Mouse (Mus musculus) Muller cell, postnatal 12 days (primary cell): ENCODE measurements around the gene Atf3.
A peak's percentile ranks its signal among the peaks of the same experiment; 100 is the strongest.
"Not testable (repeated sequence)": the region's sequence is repeated elsewhere in the genome, so short reads cannot be mapped to it uniquely, and the experiment has no call there.

Experiments
- DNase-seq: peaks from one replicate; pipeline ENCODE4 v3.0.0-alpha.2; 2015; ENCODE audit errors: inconsistent ontology term

The Atf3 gene

GRCm38 (mm10) chr1:191150924-191151605 lies 66.8 kb downstream of the Atf3 start:
- DNase-seq = no peak

GRCm38 (mm10) chr1:191149489-191149888 lies 68.3 kb downstream of the Atf3 start:
- not testable (repeated sequence) for DNase-seq

DNA sequence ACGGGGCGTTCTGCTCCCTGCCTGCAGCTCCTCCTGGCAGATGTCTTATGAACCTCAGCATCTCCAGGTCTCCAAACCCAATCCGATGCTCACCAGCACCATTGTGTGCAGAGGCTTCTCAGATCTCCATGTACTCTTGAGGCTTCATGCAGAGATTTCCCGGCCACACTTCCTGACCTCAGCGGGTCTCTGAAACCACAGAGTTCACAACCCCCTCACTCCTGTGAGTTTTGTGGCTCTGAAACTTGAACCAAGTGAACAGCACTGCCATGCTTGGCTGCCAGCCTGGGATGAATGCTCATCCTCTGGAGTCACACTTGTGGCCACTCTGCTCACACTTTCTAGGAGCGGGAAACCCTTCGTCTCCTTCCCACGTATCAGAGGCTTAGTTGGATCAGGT lies 76.9 kb downstream of the Atf3 start:
- peak; percentile 38 for DNase-seq

- no peak for DNase-seq
Measured at GRCm38 (mm10) chr1:191138874-191139495, 78.9 kb downstream of the Atf3 start.

GRCm38 (mm10) chr1:191138436-191138835 lies 79.4 kb downstream of the Atf3 start:
- no peak for DNase-seq

DNA sequence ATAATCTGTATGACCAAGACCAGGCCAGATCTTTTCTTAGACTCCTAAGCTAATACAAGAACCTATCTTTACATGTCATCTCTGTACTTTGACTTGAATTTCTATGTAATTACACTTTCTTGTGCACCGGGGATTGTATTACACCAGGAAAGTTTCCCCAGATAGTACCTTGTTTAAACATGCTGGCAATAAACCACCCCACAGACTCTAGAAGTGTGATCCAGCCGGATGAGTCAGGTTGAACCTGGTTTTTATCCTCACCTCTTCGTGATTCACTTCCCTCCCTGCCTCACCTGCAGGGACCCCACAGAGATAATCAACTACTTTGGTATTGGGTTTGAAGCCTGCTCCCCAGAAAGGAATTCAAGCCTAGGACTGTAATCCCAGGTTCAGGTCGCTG lies 82.4 kb downstream of the Atf3 start:
- no peak for DNase-seq

GRCm38 (mm10) chr1:191132934-191133333 lies 84.9 kb downstream of the Atf3 start:
- DNase-seq = no peak

GRCm38 (mm10) chr1:191132240-191132639 lies 85.6 kb downstream of the Atf3 start:
- no peak for DNase-seq

GRCm38 (mm10) chr1:191131692-191132091 lies 86.1 kb downstream of the Atf3 start:
- DNase-seq = no peak

- peak; percentile 68 for DNase-seq
Measured at GRCm38 (mm10) chr1:191125811-191126638, 91.8 kb downstream of the Atf3 start.

GRCm38 (mm10) chr1:191124288-191124687 lies 93.6 kb downstream of the Atf3 start:
- DNase-seq = no peak

DNA sequence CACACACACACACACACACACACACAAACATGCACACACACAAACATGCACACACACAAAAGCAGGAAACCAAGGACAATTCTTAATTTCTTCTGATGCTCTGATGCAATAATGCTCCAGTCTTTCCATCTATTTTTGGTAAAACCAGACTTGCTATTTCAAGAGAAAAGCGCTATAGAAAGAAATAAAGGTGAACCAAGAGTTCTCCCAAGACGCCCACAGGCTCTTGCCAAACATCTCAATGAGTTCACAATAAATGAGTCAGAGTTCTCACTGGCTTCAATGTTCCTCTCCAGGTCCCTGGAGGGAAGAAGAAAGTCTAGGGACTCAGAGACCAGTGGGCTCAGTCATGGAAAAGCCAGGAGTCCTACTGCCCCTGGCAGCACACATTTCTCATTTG lies 94.1 kb downstream of the Atf3 start:
- no peak for DNase-seq

GRCm38 (mm10) chr1:191122744-191123143 lies 95.1 kb downstream of the Atf3 start:
- no peak for DNase-seq
